Mouse (Mus musculus) embryonic facial prominence, embryonic 13.5 days (tissue): Measurements from ENCODE around the gene Klhdc8a. TPM values are rescaled to one million over a fixed set of nuclear protein-coding genes. Genes with fewer than 3 reads are reported as not detected.

ENCODE experiments used
- ATAC-seq: fragments of 200-750 bp; cut with Nextera tagmentation; 2 replicates; pipeline ENCODE4 v1.8.0; 2017; ENCODE audit warnings: low read depth; ENCODE audit not compliant: insufficient number of reproducible peaks, insufficient read depth, low FRiP score, low TSS enrichment
- H3K27ac ChIP-seq: fragments of 300-500 bp; sonication (generic); 2 replicates; pipeline ENCODE4 v1.5.1; 2015; ENCODE audit warnings: moderate library complexity, mild to moderate bottlenecking, inconsistent platforms
- H3K27me3 ChIP-seq: fragments of 300-500 bp; sonication (generic); 2 replicates; pipeline ENCODE4 v1.6.1; 2015; ENCODE audit warnings: mild to moderate bottlenecking, inconsistent platforms
- H3K36me3 ChIP-seq: fragments of 300-500 bp; sonication (generic); 2 replicates; pipeline ENCODE4 v1.6.1; 2015; ENCODE audit warnings: mild to moderate bottlenecking, inconsistent platforms
- H3K4me1 ChIP-seq: fragments of 300-500 bp; sonication (generic); 2 replicates; pipeline ENCODE4 v1.6.1; 2015; ENCODE audit warnings: inconsistent platforms
- H3K4me2 ChIP-seq: fragments of 300-500 bp; sonication (generic); 2 replicates; pipeline ENCODE4 v1.6.1; 2015; ENCODE audit warnings: moderate library complexity, mild to moderate bottlenecking, inconsistent platforms
- H3K4me3 ChIP-seq: fragments of 300-500 bp; sonication (generic); 2 replicates; pipeline ENCODE4 v1.5.1; 2015; ENCODE audit warnings: mild to moderate bottlenecking, inconsistent platforms
- H3K9ac ChIP-seq: fragments of 300-500 bp; sonication (generic); 2 replicates; pipeline ENCODE4 v1.6.1; 2015; ENCODE audit warnings: mild to moderate bottlenecking, inconsistent platforms
- H3K9me3 ChIP-seq: fragments of 300-500 bp; sonication (generic); 2 replicates; pipeline ENCODE4 v1.6.1; 2016; ENCODE audit warnings: inconsistent platforms
- WGBS: fragments of 180-500 bp; shearing (Covaris S2); methylation state at CpG from one replicate; pipeline ENCODE4 v1.1.7; 2015; ENCODE audit warnings: mixed read lengths; 5-methylcytosine and 5-hydroxymethylcytosine counted together
- polyA plus RNA-seq: library from polyadenylated mRNA; unstranded; fragments of >200 nt; fragmentation: Nextera tagmentation; extraction: Ambion mirVana; gene quantifications from 2 replicates; pipeline ENCODE4 v1.2.1, GENCODE M21; 2015

Klhdc8a gene
- polyA plus RNA-seq = 0.23 and 0.25 TPM in 2 replicates

GRCm38 (mm10) chr1:132298425-132298800 lies at the start of gene Klhdc8a:
Klhdc8a (plus strand) TSS chr1:132298626.
- peak within 1 kb of the TSS; percentile 74 for H3K9ac ChIP-seq
- H3K4me2 ChIP-seq = peak within 1 kb of the TSS; percentile 100
- peak within 1 kb of the TSS; percentile 61 for H3K4me3 ChIP-seq
- H3K27ac ChIP-seq = no peak within 1 kb of the TSS
- H3K9me3 ChIP-seq = no peaks in the 10 kb centered on the region
- peaks cover 15% of the 10 kb centered on the region for H3K4me1 ChIP-seq
- H3K36me3 ChIP-seq = no peaks in the 10 kb centered on the region
- WGBS = under 1% methylated on average over 28 of the region's 28 CpGs
- ATAC-seq = no peak; the same call in 1 of the 2 replicates
- H3K27me3 ChIP-seq = peaks cover 71% of the 10 kb centered on the region

- Histone ChIP-seq H3K36me3 (no peaks in the 10 kb centered on the region), H3K4me2 (no peak overlapping the region)
- 87% methylated on average over 6 of the region's 6 CpGs for WGBS
These were observed 44.0 kb upstream of the Klhdc8a start for GRCm38 (mm10) chr1:132254467-132254866.

GRCm38 (mm10) chr1:132260331-132260730 lies 38.1 kb upstream of the Klhdc8a start:
- Histone ChIP-seq H3K9ac (no peak overlapping the region), H3K27me3 (no peaks in the 10 kb centered on the region), H3K4me3 (no peak overlapping the region), H3K27ac (no peak overlapping the region), H3K9me3 (no peaks in the 10 kb centered on the region), H3K4me2 (no peak overlapping the region), H3K4me1 (no peaks in the 10 kb centered on the region; the same call in 1 of the 2 replicates), H3K36me3 (no peaks in the 10 kb centered on the region)
- WGBS = 91% methylated on average over 1 of the region's 1 CpGs
- no peak for ATAC-seq

More at GRCm38 (mm10) chr1:132254467-132254866, 44.0 kb upstream of the Klhdc8a start:
- H3K4me3 ChIP-seq = no peak overlapping the region
- no peaks in the 10 kb centered on the region for H3K4me1 ChIP-seq
- no peak overlapping the region for H3K27ac ChIP-seq
- ATAC-seq = no peak
- H3K27me3 ChIP-seq = no peaks in the 10 kb centered on the region
- H3K9me3 ChIP-seq = no peaks in the 10 kb centered on the region
- H3K9ac ChIP-seq = no peak overlapping the region

GRCm38 (mm10) chr1:132261058-132261457 lies 37.4 kb upstream of the Klhdc8a start:
- H3K27me3 ChIP-seq = no peaks in the 10 kb centered on the region
- H3K4me3 ChIP-seq = no peak overlapping the region
- H3K9me3 ChIP-seq = no peaks in the 10 kb centered on the region
- H3K36me3 ChIP-seq = no peaks in the 10 kb centered on the region
- no peak for ATAC-seq
- no peak overlapping the region for H3K27ac ChIP-seq
- WGBS = 69% methylated on average over 5 of the region's 5 CpGs
- H3K4me1 ChIP-seq = no peaks in the 10 kb centered on the region; the same call in 1 of the 2 replicates
- no peak overlapping the region for H3K4me2 ChIP-seq
- H3K9ac ChIP-seq = no peak overlapping the region

- no peak overlapping the region for H3K4me3 ChIP-seq
- no peaks in the 10 kb centered on the region for H3K9me3 ChIP-seq
- H3K27me3 ChIP-seq = no peaks in the 10 kb centered on the region
- 91% methylated on average over 4 of the region's 4 CpGs for WGBS
- H3K27ac ChIP-seq = no peak overlapping the region
- no peak for ATAC-seq
- H3K9ac ChIP-seq = no peak overlapping the region
- peaks cover 23% of the 10 kb centered on the region for H3K4me1 ChIP-seq
- H3K4me2 ChIP-seq = no peak overlapping the region
- H3K36me3 ChIP-seq = no peaks in the 10 kb centered on the region
These were observed 34.8 kb upstream of the Klhdc8a start for GRCm38 (mm10) chr1:132263618-132264017.

- Histone ChIP-seq H3K27ac (no peak overlapping the region), H3K27me3 (no peaks in the 10 kb centered on the region), H3K9me3 (no peaks in the 10 kb centered on the region), H3K4me3 (no peak overlapping the region), H3K36me3 (no peaks in the 10 kb centered on the region), H3K4me1 (peaks cover 29% of the 10 kb centered on the region), H3K4me2 (no peak overlapping the region), H3K9ac (no peak overlapping the region)
- ATAC-seq = no peak
- 57% methylated on average over 7 of the region's 7 CpGs for WGBS
These were observed 33.8 kb upstream of the Klhdc8a start for GRCm38 (mm10) chr1:132264577-132264976.

GRCm38 (mm10) chr1:132265211-132265859 lies 33.1 kb upstream of the Klhdc8a start:
- no peak for ATAC-seq
- Histone ChIP-seq H3K27me3 (no peaks in the 10 kb centered on the region), H3K9ac (no peak overlapping the region), H3K9me3 (no peaks in the 10 kb centered on the region), H3K4me1 (peaks cover 29% of the 10 kb centered on the region), H3K36me3 (no peaks in the 10 kb centered on the region), H3K27ac (no peak overlapping the region), H3K4me3 (no peak overlapping the region), H3K4me2 (no peak overlapping the region)
- WGBS = 65% methylated on average over 8 of the region's 8 CpGs

GRCm38 (mm10) chr1:132265936-132266335 lies 32.5 kb upstream of the Klhdc8a start:
- Histone ChIP-seq H3K27me3 (no peaks in the 10 kb centered on the region), H3K4me1 (peaks cover 29% of the 10 kb centered on the region), H3K9me3 (no peaks in the 10 kb centered on the region), H3K4me2 (no peak overlapping the region), H3K27ac (no peak overlapping the region), H3K9ac (no peak overlapping the region), H3K4me3 (no peak overlapping the region), H3K36me3 (no peaks in the 10 kb centered on the region)
- WGBS = 89% methylated on average over 10 of the region's 10 CpGs
- no peak for ATAC-seq

- Histone ChIP-seq H3K27me3 (no peaks in the 10 kb centered on the region), H3K9me3 (no peaks in the 10 kb centered on the region), H3K36me3 (no peaks in the 10 kb centered on the region), H3K9ac (peak overlapping the region; percentile 32; the same call in 1 of the 2 replicates), H3K4me2 (peak overlapping the region; percentile 20; the same call in 1 of the 2 replicates), H3K4me3 (no peak overlapping the region), H3K27ac (no peak overlapping the region), H3K4me1 (peaks cover 29% of the 10 kb centered on the region)
- WGBS = 29% methylated on average over 8 of the region's 8 CpGs
- no peak for ATAC-seq
These were observed 31.5 kb upstream of the Klhdc8a start for GRCm38 (mm10) chr1:132266791-132267557.

- no peaks in the 10 kb centered on the region for H3K27me3 ChIP-seq
- no peak overlapping the region for H3K9ac ChIP-seq
- no peak overlapping the region for H3K27ac ChIP-seq
- no peak overlapping the region for H3K4me3 ChIP-seq
- no peak for ATAC-seq
- H3K9me3 ChIP-seq = no peaks in the 10 kb centered on the region
- H3K36me3 ChIP-seq = no peaks in the 10 kb centered on the region
- 33% methylated on average over 2 of the region's 2 CpGs for WGBS
- peaks cover 29% of the 10 kb centered on the region for H3K4me1 ChIP-seq
- H3K4me2 ChIP-seq = no peak overlapping the region
These were observed 30.5 kb upstream of the Klhdc8a start for GRCm38 (mm10) chr1:132267959-132268358.

GRCm38 (mm10) chr1:132268418-132269060 lies 29.9 kb upstream of the Klhdc8a start:
- Histone ChIP-seq H3K9ac (no peak overlapping the region), H3K9me3 (no peaks in the 10 kb centered on the region), H3K27me3 (no peaks in the 10 kb centered on the region), H3K4me1 (peaks cover 29% of the 10 kb centered on the region), H3K27ac (no peak overlapping the region), H3K4me2 (no peak overlapping the region), H3K4me3 (no peak overlapping the region), H3K36me3 (no peaks in the 10 kb centered on the region)
- 17% methylated on average over 7 of the region's 7 CpGs for WGBS
- ATAC-seq = no peak
